Mouse (Mus musculus): ENCODE measurements around the gene Gins2. TPM values are rescaled to one million over a fixed set of nuclear protein-coding genes. Genes with fewer than 3 reads are reported as not detected.
A peak's percentile ranks its signal among the peaks of the same experiment; 100 is the strongest.

The Gins2 gene
- polyA plus RNA-seq, 1 experiment: 26.9 TPM

DNA sequence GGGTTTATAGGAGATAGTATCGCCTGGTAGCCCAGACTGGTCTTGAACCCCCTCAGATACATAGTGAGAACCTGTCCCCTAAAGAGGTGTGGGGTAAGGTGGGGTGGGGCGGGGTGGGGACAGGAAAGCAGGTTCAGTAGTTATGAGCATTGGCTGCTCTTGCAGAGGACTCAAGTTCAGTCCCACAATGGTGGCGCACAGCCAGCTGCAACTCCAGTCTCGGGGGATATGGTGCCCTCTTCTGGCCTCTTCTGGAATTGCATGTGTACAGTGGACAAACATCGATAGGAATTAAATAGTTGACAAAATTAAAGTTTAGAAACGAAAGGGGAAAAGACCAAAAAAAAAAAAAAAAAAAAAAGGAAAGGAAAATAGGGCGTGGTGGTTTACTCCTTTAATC lies 10.4 kb upstream of the Gins2 start:
- no peak overlapping the region for H3K4me3 ChIP-seq (ENCODE audit: control insufficient read depth, low read depth, low read length)
- H3K27ac ChIP-seq (ENCODE audit: control insufficient read depth, insufficient read depth, low read depth, low read length): no peak overlapping the region
- no peaks in the 10 kb centered on the region for H3K36me3 ChIP-seq (ENCODE audit: control insufficient read depth, insufficient read depth, low read length)
- TF ChIP-seq POLR2A (IDR thresholded peaks at IDR 0.05; ENCODE audit: control insufficient read depth, low read depth, low read length) (no peak), CTCF (IDR thresholded peaks at IDR 0.05; ENCODE audit: control insufficient read depth, insufficient read depth, insufficient replicate concordance, low read depth, low read length) (peak; percentile 86; the same call in 1 of the 2 replicates)
- H3K27me3 ChIP-seq (ENCODE audit: control insufficient read depth, insufficient read depth, low read length): no peaks in the 10 kb centered on the region
- H3K4me1 ChIP-seq (ENCODE audit: control insufficient read depth, insufficient read depth, low read length): peaks cover 8% of the 10 kb centered on the region

GRCm38 (mm10) chr8:120598579-120598978 lies 9.5 kb upstream of the Gins2 start:
- Histone ChIP-seq H3K27ac (ENCODE audit: control insufficient read depth, insufficient read depth, low read depth, low read length) (no peak overlapping the region), H3K27me3 (ENCODE audit: control insufficient read depth, insufficient read depth, low read length) (no peaks in the 10 kb centered on the region), H3K4me3 (ENCODE audit: control insufficient read depth, low read depth, low read length) (peak overlapping the region; percentile 9; the same call in 1 of the 2 replicates), H3K4me1 (ENCODE audit: control insufficient read depth, insufficient read depth, low read length) (peaks cover 8% of the 10 kb centered on the region), H3K36me3 (ENCODE audit: control insufficient read depth, insufficient read depth, low read length) (no peaks in the 10 kb centered on the region)
- TF ChIP-seq CTCF (IDR thresholded peaks at IDR 0.05; ENCODE audit: control insufficient read depth, insufficient read depth, insufficient replicate concordance, low read depth, low read length) (no peak), POLR2A (IDR thresholded peaks at IDR 0.05; ENCODE audit: control insufficient read depth, low read depth, low read length) (no peak)

DNA sequence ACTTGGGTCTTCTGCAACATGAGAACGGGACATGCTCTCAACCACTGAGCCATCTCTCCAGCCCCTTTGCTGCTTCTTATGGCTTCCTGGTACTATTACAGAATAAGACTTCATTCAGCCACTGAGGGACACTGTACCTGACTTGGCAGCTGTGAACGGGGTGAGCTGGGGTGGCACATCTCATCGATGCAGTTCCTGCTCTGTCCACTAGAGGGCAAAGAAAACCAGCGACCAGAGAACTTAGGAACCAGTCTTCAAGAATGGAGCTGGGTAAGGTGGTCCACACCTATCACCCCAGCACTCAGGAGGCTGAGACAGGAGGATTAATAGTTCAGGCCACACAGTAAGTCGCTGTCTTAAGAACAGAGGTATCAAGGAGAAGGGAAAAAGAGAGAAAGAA lies 6.9 kb upstream of the Gins2 start:
- Histone ChIP-seq H3K36me3 (ENCODE audit: control insufficient read depth, insufficient read depth, low read length) (no peaks in the 10 kb centered on the region), H3K4me3 (ENCODE audit: control insufficient read depth, low read depth, low read length) (no peak overlapping the region), H3K4me1 (ENCODE audit: control insufficient read depth, insufficient read depth, low read length) (peaks cover 8% of the 10 kb centered on the region), H3K27ac (ENCODE audit: control insufficient read depth, insufficient read depth, low read depth, low read length) (no peak overlapping the region), H3K27me3 (ENCODE audit: control insufficient read depth, insufficient read depth, low read length) (no peaks in the 10 kb centered on the region)
- peak; percentile 94 for TF ChIP-seq CTCF (IDR thresholded peaks at IDR 0.05; ENCODE audit: control insufficient read depth, insufficient read depth, insufficient replicate concordance, low read depth, low read length)
- no peak for TF ChIP-seq POLR2A (IDR thresholded peaks at IDR 0.05; ENCODE audit: control insufficient read depth, low read depth, low read length)

DNA sequence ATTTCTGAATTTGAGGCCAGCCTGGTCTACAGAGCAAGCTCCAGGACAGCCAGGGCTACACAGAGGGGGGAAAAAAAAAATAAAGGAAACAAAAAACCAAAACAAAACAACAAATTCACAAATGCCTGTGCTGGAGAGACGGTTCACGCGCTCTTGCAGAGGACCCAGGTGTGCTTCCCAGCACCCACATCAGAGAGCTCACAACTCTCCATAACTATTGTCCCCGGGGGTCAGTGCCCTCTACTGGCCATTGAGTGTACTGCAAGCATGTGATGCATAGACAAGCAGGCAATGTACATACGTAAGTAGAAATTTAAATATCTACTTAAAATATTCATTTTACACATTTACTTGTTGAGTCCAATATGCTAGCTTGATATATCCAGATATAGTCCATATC lies 5.5 kb upstream of the Gins2 start:
- Histone ChIP-seq H3K27ac (ENCODE audit: control insufficient read depth, insufficient read depth, low read depth, low read length) (no peak overlapping the region), H3K27me3 (ENCODE audit: control insufficient read depth, insufficient read depth, low read length) (no peaks in the 10 kb centered on the region), H3K4me1 (ENCODE audit: control insufficient read depth, insufficient read depth, low read length) (peaks cover 8% of the 10 kb centered on the region), H3K36me3 (ENCODE audit: control insufficient read depth, insufficient read depth, low read length) (no peaks in the 10 kb centered on the region), H3K4me3 (ENCODE audit: control insufficient read depth, low read depth, low read length) (no peak overlapping the region)
- peak; percentile 71; the same call in 1 of the 2 replicates for TF ChIP-seq CTCF (IDR thresholded peaks at IDR 0.05; ENCODE audit: control insufficient read depth, insufficient read depth, insufficient replicate concordance, low read depth, low read length)
- no peak for TF ChIP-seq POLR2A (IDR thresholded peaks at IDR 0.05; ENCODE audit: control insufficient read depth, low read depth, low read length)

- Histone ChIP-seq H3K27ac (ENCODE audit: control insufficient read depth, insufficient read depth, low read depth, low read length) (no peak overlapping the region), H3K27me3 (ENCODE audit: control insufficient read depth, insufficient read depth, low read length) (no peaks in the 10 kb centered on the region), H3K36me3 (ENCODE audit: control insufficient read depth, insufficient read depth, low read length) (no peaks in the 10 kb centered on the region), H3K4me1 (ENCODE audit: control insufficient read depth, insufficient read depth, low read length) (peaks cover 2% of the 10 kb centered on the region), H3K4me3 (ENCODE audit: control insufficient read depth, low read depth, low read length) (no peak overlapping the region)
- TF ChIP-seq CTCF (IDR thresholded peaks at IDR 0.05; ENCODE audit: control insufficient read depth, insufficient read depth, insufficient replicate concordance, low read depth, low read length): no peak
Measured at GRCm38 (mm10) chr8:120591587-120592292, 2.6 kb upstream of the Gins2 start.

DNA sequence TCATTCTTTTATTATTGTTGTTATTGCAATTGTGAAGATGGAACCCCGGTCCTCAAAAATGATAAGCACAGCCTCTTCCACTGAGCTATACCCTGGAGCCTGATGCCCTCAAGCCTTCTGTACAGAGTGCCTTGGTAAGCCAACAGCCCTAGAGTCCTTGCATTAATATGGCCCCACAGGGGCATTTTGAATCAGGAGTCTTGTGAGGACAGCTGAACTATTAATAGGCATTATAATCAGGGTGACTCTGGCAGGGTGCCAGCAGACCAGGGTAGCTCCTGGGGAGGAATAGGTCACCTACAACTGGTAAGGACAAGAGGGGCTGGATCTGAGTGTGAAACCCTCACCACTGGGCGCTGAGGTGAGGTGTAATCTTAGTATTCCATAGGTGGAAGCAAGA lies 817 bp upstream of the Gins2 start:
- Histone ChIP-seq H3K4me3 (ENCODE audit: control insufficient read depth, low read depth, low read length) (no peak overlapping the region), H3K27ac (ENCODE audit: control insufficient read depth, insufficient read depth, low read depth, low read length) (no peak overlapping the region), H3K27me3 (ENCODE audit: control insufficient read depth, insufficient read depth, low read length) (no peaks in the 10 kb centered on the region), H3K36me3 (ENCODE audit: control insufficient read depth, insufficient read depth, low read length) (no peaks in the 10 kb centered on the region), H3K4me1 (ENCODE audit: control insufficient read depth, insufficient read depth, low read length) (no peaks in the 10 kb centered on the region; the same call in none of the 2 replicates)
- TF ChIP-seq POLR2A (IDR thresholded peaks at IDR 0.05; ENCODE audit: control insufficient read depth, low read depth, low read length) (no peak), CTCF (IDR thresholded peaks at IDR 0.05; ENCODE audit: control insufficient read depth, insufficient read depth, insufficient replicate concordance, low read depth, low read length) (no peak)

DNA sequence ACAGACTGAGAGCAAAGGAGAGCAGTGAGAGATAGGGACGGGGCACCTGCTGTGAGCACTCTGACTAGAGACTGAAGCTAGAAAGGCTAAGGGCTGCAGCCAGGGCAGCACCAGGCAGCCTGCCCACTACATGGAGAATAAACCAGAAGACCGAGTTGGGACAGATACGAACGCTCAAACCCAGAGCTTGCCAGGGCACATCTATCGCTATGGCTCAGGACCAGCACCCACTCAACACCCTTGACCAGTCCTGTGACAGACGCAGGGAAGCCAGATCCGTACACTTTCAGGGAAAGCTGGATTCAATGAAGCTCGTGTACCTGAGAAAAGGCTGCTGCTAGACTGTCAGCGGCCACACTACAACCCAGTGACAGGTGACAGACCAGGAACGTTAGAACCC lies 3.6 kb downstream of the Gins2 start:
- no peak for TF ChIP-seq POLR2A (IDR thresholded peaks at IDR 0.05; ENCODE audit: control insufficient read depth, low read depth, low read length)
- TF ChIP-seq CTCF (IDR thresholded peaks at IDR 0.05; ENCODE audit: control insufficient read depth, insufficient read depth, insufficient replicate concordance, low read depth, low read length): no peak
- Histone ChIP-seq H3K4me1 (ENCODE audit: control insufficient read depth, insufficient read depth, low read length) (no peaks in the 10 kb centered on the region; the same call in none of the 2 replicates), H3K27me3 (ENCODE audit: control insufficient read depth, insufficient read depth, low read length) (no peaks in the 10 kb centered on the region), H3K36me3 (ENCODE audit: control insufficient read depth, insufficient read depth, low read length) (no peaks in the 10 kb centered on the region; the same call in 1 of the 2 replicates), H3K4me3 (ENCODE audit: control insufficient read depth, low read depth, low read length) (no peak overlapping the region), H3K27ac (ENCODE audit: control insufficient read depth, insufficient read depth, low read depth, low read length) (no peak overlapping the region)

All from testis, adult 2 months (tissue).